Mouse (Mus musculus) liver, adult 2 months (tissue): ENCODE data around the gene Celf6. TPM values are rescaled to one million over a fixed set of nuclear protein-coding genes. Genes with fewer than 3 reads are reported as not detected.

ENCODE experiments used
- DNase-seq: peaks from one replicate; pipeline ENCODE4 v3.0.0-alpha.2; 2011; ENCODE audit warnings: low read depth, low spot score; ENCODE audit errors: extremely low read depth
- H3K27ac ChIP-seq: fragments of 200-500 bp; replicated peaks from 2 replicates; pipeline ENCODE4 v1.5.1; 2012; ENCODE audit warnings: low read depth, mild to moderate bottlenecking, control low read depth, inconsistent platforms, low read length; ENCODE audit not compliant: insufficient read depth
- H3K27me3 ChIP-seq: fragments of 200-500 bp; 2 replicates; pipeline ENCODE4 v1.6.1; 2012; ENCODE audit warnings: mild to moderate bottlenecking, moderate library complexity, low read length, inconsistent platforms; ENCODE audit not compliant: control insufficient read depth, insufficient read depth
- H3K36me3 ChIP-seq: fragments of 200-500 bp; 2 replicates; pipeline ENCODE4 v1.6.1; 2012; ENCODE audit warnings: low read length, inconsistent platforms; ENCODE audit not compliant: control insufficient read depth, insufficient read depth
- H3K4me1 ChIP-seq: fragments of 200-500 bp; 2 replicates; pipeline ENCODE4 v1.6.1; 2011; ENCODE audit warnings: low read length; ENCODE audit not compliant: control insufficient read depth, insufficient read depth
- H3K4me3 ChIP-seq: fragments of 200-500 bp; 2 replicates; pipeline ENCODE4 v1.5.1; 2011; ENCODE audit warnings: low read depth, mild to moderate bottlenecking, control low read depth, low read length, moderate library complexity; ENCODE audit not compliant: insufficient read depth
- H3K79me2 ChIP-seq: fragments of 200-500 bp; 2 replicates; pipeline ENCODE4 v1.6.1; 2012; ENCODE audit warnings: inconsistent platforms, mild to moderate bottlenecking, low read length, moderate library complexity; ENCODE audit not compliant: control insufficient read depth, insufficient read depth
- H3K9ac ChIP-seq: fragments of 200-500 bp; 2 replicates; pipeline ENCODE4 v1.6.1; 2012; ENCODE audit warnings: low read depth, mild to moderate bottlenecking, control low read depth, inconsistent platforms, low read length
- CTCF ChIP-seq: fragments of 200-500 bp; IDR thresholded peaks from 2 replicates; pipeline ENCODE4 v1.5.1; 2011; ENCODE audit warnings: low read depth, low read length, control low read depth
- POLR2A ChIP-seq: fragments of 200-500 bp; IDR thresholded peaks from 2 replicates; pipeline ENCODE4 v1.6.1; 2011; ENCODE audit warnings: low read length, control low read depth; ENCODE audit not compliant: insufficient read depth; ENCODE audit errors: extremely low read depth
- WGBS: fragments of 180-500 bp; shearing (Covaris S2); methylation state at CpG from one replicate; pipeline ENCODE4 v1.1.7; 2018; 5-methylcytosine and 5-hydroxymethylcytosine counted together
- polyA plus RNA-seq: library from polyadenylated mRNA; depleted of rRNA; stranded (reverse); fragments of >200 nt; gene quantifications from 2 replicates; pipeline ENCODE4 v1.2.3, GENCODE M21; 2012; rRNA removed
- total RNA-seq: library from RNA; depleted of rRNA; stranded (reverse); fragments of >200 nt; gene quantifications from 2 replicates; pipeline ENCODE4 v1.2.3, GENCODE M21; 2014; rRNA removed

Celf6 gene
- total and polyA plus RNA-seq, 2 experiments, result not detected

DNA sequence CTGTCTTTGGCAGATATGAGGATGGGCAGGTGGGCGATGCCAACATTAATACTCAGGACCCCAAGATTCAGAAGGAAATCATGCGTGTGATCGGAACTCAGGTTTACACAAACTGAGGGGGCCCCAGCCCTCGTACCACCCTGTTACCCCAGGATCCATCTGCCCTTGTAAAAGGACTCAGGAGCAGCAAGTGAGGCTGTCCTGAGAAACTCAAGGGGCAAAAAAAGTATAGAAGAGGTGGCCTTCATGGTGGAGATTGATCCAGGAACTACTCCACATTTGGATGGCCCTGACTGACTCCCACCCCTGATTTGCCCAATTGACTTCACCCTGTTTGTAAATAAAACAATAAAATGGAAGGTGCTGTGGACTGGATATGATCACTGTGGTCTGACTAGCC, 72.2 kb downstream of the Celf6 start:
- Histone ChIP-seq H3K36me3 (peaks cover 33% of the 10 kb centered on the region), H3K27me3 (no peaks in the 10 kb centered on the region), H3K79me2 (no peaks in the 10 kb centered on the region), H3K9ac (no peak overlapping the region), H3K27ac (no peak overlapping the region), H3K4me1 (no peaks in the 10 kb centered on the region), H3K4me3 (no peak overlapping the region)
- DNase-seq, result no peak
- TF ChIP-seq CTCF, result no peak
- no peak for TF ChIP-seq POLR2A
- WGBS, result 98% methylated on average over 4 of the region's 4 CpGs

DNA sequence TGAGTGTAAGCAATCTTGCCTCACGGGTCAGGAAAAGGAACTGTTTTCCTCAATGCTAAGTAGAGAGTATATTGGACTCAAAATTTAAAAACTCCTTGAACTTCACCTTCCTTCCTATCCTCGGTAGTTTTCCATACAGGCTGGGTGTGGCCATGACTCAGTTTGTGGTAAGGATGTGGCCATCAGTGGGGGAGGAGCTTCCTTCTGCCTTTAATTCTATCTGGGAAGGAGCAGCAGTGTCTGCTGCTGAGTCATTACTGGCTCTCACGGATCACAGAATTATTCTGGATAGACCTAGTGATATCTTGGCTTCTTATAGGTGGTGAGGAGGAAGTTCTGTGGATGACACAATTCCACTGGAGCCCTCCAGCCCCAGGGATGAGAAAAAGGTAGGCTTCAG, 75.7 kb downstream of the Celf6 start:
- H3K79me2 ChIP-seq, result no peaks in the 10 kb centered on the region
- H3K4me3 ChIP-seq, result no peak overlapping the region
- TF ChIP-seq CTCF (no peak), POLR2A (no peak)
- 45% methylated on average over 3 of the region's 3 CpGs for WGBS
- H3K27me3 ChIP-seq, result no peaks in the 10 kb centered on the region; the same call in 1 of the 2 replicates
- peaks cover 24% of the 10 kb centered on the region for H3K36me3 ChIP-seq
- no peak overlapping the region for H3K9ac ChIP-seq
- no peak overlapping the region for H3K27ac ChIP-seq
- no peak for DNase-seq
- H3K4me1 ChIP-seq, result 0 out of 2 replicates have a peak, but pooled peaks cover 2% of the 10 kb centered on the region

- DNase-seq, result no peak
- Histone ChIP-seq H3K27ac (no peak overlapping the region), H3K27me3 (no peaks in the 10 kb centered on the region; the same call in 1 of the 2 replicates), H3K4me1 (0 out of 2 replicates have a peak, but pooled peaks cover 2% of the 10 kb centered on the region), H3K9ac (no peak overlapping the region), H3K79me2 (no peaks in the 10 kb centered on the region), H3K36me3 (peaks cover 14% of the 10 kb centered on the region), H3K4me3 (no peak overlapping the region)
- 89% methylated on average over 2 of the region's 2 CpGs for WGBS
- TF ChIP-seq CTCF (no peak), POLR2A (no peak)
Observed at GRCm38 (mm10) chr9:59654450-59654983, 76.8 kb downstream of the Celf6 start.

DNA sequence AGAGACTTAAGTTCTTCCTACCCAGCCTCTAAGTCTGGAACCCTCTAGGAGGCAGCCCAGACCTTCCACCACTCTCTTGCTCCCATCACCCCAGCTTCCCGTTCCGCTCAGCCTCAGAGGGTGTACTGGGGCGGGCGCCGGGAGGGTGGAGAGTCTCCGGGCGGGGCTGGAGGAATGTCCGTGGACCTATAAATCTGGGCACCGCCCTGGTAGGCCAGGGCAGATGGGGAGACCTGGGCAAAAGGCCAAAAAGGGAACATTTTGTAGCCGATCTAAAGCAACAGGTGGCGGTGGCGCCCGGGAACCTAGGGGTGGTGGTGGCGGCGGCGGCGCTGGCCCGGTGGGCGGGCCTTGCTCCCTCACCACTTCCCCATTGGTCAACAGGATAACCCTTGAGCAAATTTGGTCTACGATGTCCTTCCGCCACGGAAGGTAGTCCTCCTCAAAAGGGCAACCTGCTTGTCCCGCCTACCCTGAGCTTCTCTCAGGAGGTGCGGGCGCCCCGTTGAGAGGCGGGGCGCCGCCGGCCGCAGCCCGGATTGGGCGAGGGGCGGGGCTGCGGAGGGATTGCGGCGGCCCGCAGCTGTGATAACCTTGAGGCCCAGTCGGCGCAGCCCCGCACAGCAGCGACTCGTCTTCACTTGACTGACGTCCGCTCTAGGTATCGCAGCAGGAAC, 78.4 kb downstream of the Celf6 start, which contains the start of gene Pkm:
Gene Pkm (plus strand): TSS at position 411 of the 677 bp plus-strand sequence.
- 3% methylated on average over 46 of the region's 46 CpGs for WGBS
- Histone ChIP-seq H3K79me2 (no peaks in the 10 kb centered on the region), H3K27ac (peak within 1 kb of the TSS; percentile 84), H3K36me3 (peaks cover 2% of the 10 kb centered on the region; the same call in 1 of the 2 replicates), H3K9ac (peak within 1 kb of the TSS; percentile 80), H3K4me3 (peak within 1 kb of the TSS; percentile 93), H3K4me1 (0 out of 2 replicates have a peak, but pooled peaks cover 2% of the 10 kb centered on the region), H3K27me3 (no peaks in the 10 kb centered on the region; the same call in 1 of the 2 replicates)
- TF ChIP-seq CTCF (0 out of 2 replicates have a peak, but pooled peaks have one; percentile 0), POLR2A (0 out of 2 replicates have a peak, but pooled peaks have one; percentile 56)
- peak; percentile 90 for DNase-seq

Other genes with a start within 250 kb of the Celf6 start
- gene Bbs4, start 224.4 kb upstream of the Celf6 start, total RNA-seq, result 2.2 and 2.9 TPM in 2 replicates
- 0.50 and 0.57 TPM in 2 replicates for gene Bbs4, start 224.4 kb upstream of the Celf6 start, polyA plus RNA-seq
- gene Arih1, start 91.3 kb upstream of the Celf6 start, total RNA-seq, result 26.6 and 31.4 TPM in 2 replicates
- 9.5 and 10.2 TPM in 2 replicates for gene Arih1, start 91.3 kb upstream of the Celf6 start, polyA plus RNA-seq
- 39.6 and 46.2 TPM in 2 replicates for gene Hexa, start 38.4 kb upstream of the Celf6 start, total RNA-seq
- gene Hexa, start 38.4 kb upstream of the Celf6 start, polyA plus RNA-seq, result 38.9 and 46.2 TPM in 2 replicates
- 0.18 TPM in 1 of 2 replicates, not detected in the other for gene Tmem202, start 38.1 kb upstream of the Celf6 start, total RNA-seq
- 0.07 TPM in 1 of 2 replicates, not detected in the other for gene Tmem202, start 38.1 kb upstream of the Celf6 start, polyA plus RNA-seq
- 11.2 and 13.7 TPM in 2 replicates for gene Parp6, start 39.4 kb downstream of the Celf6 start, total RNA-seq
- gene Parp6, start 39.4 kb downstream of the Celf6 start, polyA plus RNA-seq, result 7.9 and 8.9 TPM in 2 replicates
- 23.4 and 33.4 TPM in 2 replicates for gene Pkm, start 78.5 kb downstream of the Celf6 start, total RNA-seq
- 18.5 and 22.7 TPM in 2 replicates for gene Pkm, start 78.5 kb downstream of the Celf6 start, polyA plus RNA-seq
- gene Gramd2, start 102.2 kb downstream of the Celf6 start, total RNA-seq, result not detected in 2 replicates
- gene Gramd2, start 102.2 kb downstream of the Celf6 start, polyA plus RNA-seq, result 0.06 and 0.22 TPM in 2 replicates
- 1.6 and 2.5 TPM in 2 replicates for gene Senp8, start 172.8 kb downstream of the Celf6 start, total RNA-seq
- 1.2 and 1.7 TPM in 2 replicates for gene Senp8, start 172.8 kb downstream of the Celf6 start, polyA plus RNA-seq
- gene Myo9a, start 173.0 kb downstream of the Celf6 start, total RNA-seq, result 5.8 and 9.3 TPM in 2 replicates
- gene Myo9a, start 173.0 kb downstream of the Celf6 start, polyA plus RNA-seq, result 0.40 and 0.42 TPM in 2 replicates